Mouse (Mus musculus): ENCODE results near the gene Dpyd.

Gene Dpyd

GRCm38 (mm10) chr3:119361555-119362385, 799.8 kb downstream of the Dpyd start:
- DNase-seq (ENCODE audit: low read depth), result no peak

- no peak for DNase-seq (ENCODE audit: low read depth)
These were observed 800.5 kb downstream of the Dpyd start for GRCm38 (mm10) chr3:119362392-119362791.

GRCm38 (mm10) chr3:119368931-119369330, 807.0 kb downstream of the Dpyd start:
- no peak for DNase-seq (ENCODE audit: low read depth)

- DNase-seq (ENCODE audit: low read depth), result no peak
These were observed 819.2 kb downstream of the Dpyd start for GRCm38 (mm10) chr3:119381119-119381518.

GRCm38 (mm10) chr3:119382395-119382794, 820.5 kb downstream of the Dpyd start:
- no peak for DNase-seq (ENCODE audit: low read depth)

- DNase-seq (ENCODE audit: low read depth), result no peak
These were observed 825.6 kb downstream of the Dpyd start for GRCm38 (mm10) chr3:119387332-119388105.

- no peak for DNase-seq (ENCODE audit: low read depth)
These were observed 835.3 kb downstream of the Dpyd start for GRCm38 (mm10) chr3:119397205-119397604.

- DNase-seq (ENCODE audit: low read depth), result no peak
These were observed 841.2 kb downstream of the Dpyd start for GRCm38 (mm10) chr3:119402836-119403728.

- DNase-seq (ENCODE audit: low read depth), result no peak
These were observed 857.3 kb downstream of the Dpyd start for GRCm38 (mm10) chr3:119419087-119419709.

- no peak for DNase-seq (ENCODE audit: low read depth)
These were observed 857.8 kb downstream of the Dpyd start for GRCm38 (mm10) chr3:119419745-119420144.

GRCm38 (mm10) chr3:119431339-119431738, 869.4 kb downstream of the Dpyd start:
- DNase-seq (ENCODE audit: low read depth), result no peak

- DNase-seq (ENCODE audit: low read depth), result no peak
These were observed 869.8 kb downstream of the Dpyd start for GRCm38 (mm10) chr3:119431757-119432156.

- DNase-seq (ENCODE audit: low read depth), result no peak
These were observed 885.6 kb downstream of the Dpyd start for GRCm38 (mm10) chr3:119447559-119447958.

- no peak for DNase-seq (ENCODE audit: low read depth)
These were observed 902.1 kb downstream of the Dpyd start for GRCm38 (mm10) chr3:119464073-119464472.

GRCm38 (mm10) chr3:119464479-119464878, 902.5 kb downstream of the Dpyd start:
- no peak for DNase-seq (ENCODE audit: low read depth)

- no peak for DNase-seq (ENCODE audit: low read depth)
These were observed 905.8 kb downstream of the Dpyd start for GRCm38 (mm10) chr3:119467723-119468122.
